Mouse (Mus musculus) testis, adult 2 months (tissue): ENCODE measurements around the gene Trmt5.

Experiments
- CTCF ChIP-seq: fragments of 200-500 bp; IDR thresholded peaks from 2 replicates; pipeline ENCODE4 v1.5.1; 2012; ENCODE audit warnings: low read depth, mild to moderate bottlenecking, inconsistent platforms, low read length, moderate library complexity; ENCODE audit not compliant: control insufficient read depth, insufficient read depth, insufficient replicate concordance
- POLR2A ChIP-seq: fragments of 200-500 bp; IDR thresholded peaks from 2 replicates; pipeline ENCODE4 v1.6.1; 2012; ENCODE audit warnings: low read depth, mild to moderate bottlenecking, inconsistent platforms, low read length, moderate library complexity; ENCODE audit not compliant: control insufficient read depth

DNA sequence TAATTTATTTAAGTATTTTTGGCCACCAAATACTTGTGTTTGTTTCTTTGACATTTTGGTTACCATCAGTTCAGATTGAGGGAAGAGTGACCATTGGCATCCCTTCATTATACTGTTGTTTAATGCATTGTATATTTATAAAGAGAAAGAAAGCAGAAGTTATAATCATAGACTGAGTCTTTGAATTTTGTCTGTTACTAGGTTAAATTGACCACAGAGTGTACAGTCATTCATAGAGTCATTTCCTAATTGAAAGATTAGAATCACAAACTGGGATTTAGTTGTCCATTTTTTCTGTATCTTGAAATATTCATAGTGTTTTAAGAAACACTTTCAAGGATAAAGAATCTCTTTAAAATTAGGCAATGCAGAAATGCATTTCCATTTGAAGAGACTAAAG, 55.0 kb downstream of the Trmt5 start:
- no peak for TF ChIP-seq POLR2A
- no peak for TF ChIP-seq CTCF
